Mouse (Mus musculus) ES-Bruce4 (cell line): ENCODE measurements around the gene Ccr2. TPM values are rescaled to one million over a fixed set of nuclear protein-coding genes. Genes with fewer than 3 reads are reported as not detected.

Experiments used
- H3K27ac ChIP-seq: 2 replicates; pipeline ENCODE4 v1.5.1; 2012; ENCODE audit warnings: low read length, inconsistent platforms; ENCODE audit not compliant: insufficient read depth
- H3K27me3 ChIP-seq: 2 replicates; pipeline ENCODE4 v1.6.1; 2012; ENCODE audit warnings: mild to moderate bottlenecking, low read length, inconsistent platforms; ENCODE audit not compliant: control insufficient read depth, poor library complexity, insufficient read depth, severe bottlenecking
- H3K36me3 ChIP-seq: 2 replicates; pipeline ENCODE4 v1.6.1; 2012; ENCODE audit warnings: inconsistent platforms, mild to moderate bottlenecking, low read length, moderate library complexity; ENCODE audit not compliant: control insufficient read depth, poor library complexity, insufficient read depth, severe bottlenecking
- H3K4me1 ChIP-seq: one replicate; pipeline ENCODE4 v1.8.1; 2011; ENCODE audit warnings: low read length; ENCODE audit not compliant: control insufficient read depth, insufficient read depth
- H3K4me3 ChIP-seq: 2 replicates; pipeline ENCODE4 v1.5.1; 2011; ENCODE audit warnings: low read depth, mild to moderate bottlenecking, low read length
- H3K9ac ChIP-seq: 2 replicates; pipeline ENCODE4 v1.6.1; 2012; ENCODE audit warnings: low read depth, mild to moderate bottlenecking, inconsistent platforms; ENCODE audit not compliant: poor library complexity, severe bottlenecking
- H3K9me3 ChIP-seq: replicated peaks from 2 replicates; pipeline ENCODE4 v1.6.1; 2012; ENCODE audit warnings: mild to moderate bottlenecking, low read length, inconsistent platforms; ENCODE audit not compliant: control insufficient read depth, poor library complexity, insufficient read depth, severe bottlenecking
- CTCF ChIP-seq: IDR thresholded peaks from one replicate; pipeline ENCODE4 v1.8.1; 2011; ENCODE audit warnings: low read depth, low read length
- EP300 ChIP-seq: IDR thresholded peaks from 2 replicates; pipeline ENCODE4 v1.6.1; 2011; ENCODE audit warnings: low read depth, low read length; ENCODE audit not compliant: insufficient read depth
- POLR2A ChIP-seq: IDR thresholded peaks from one replicate; pipeline ENCODE4 v1.8.1; 2011; ENCODE audit warnings: low read length; ENCODE audit not compliant: insufficient read depth
- polyA plus RNA-seq: library from polyadenylated mRNA; stranded (reverse); fragments of >200 nt; gene quantifications from 2 replicates; pipeline ENCODE4 v1.2.4, GENCODE M21; 2011; ENCODE audit warnings: low read depth; ENCODE audit not compliant: missing spikeins, insufficient read depth, insufficient read length

Ccr2 gene
- polyA plus RNA-seq, 1 experiment, result not detected

- Histone ChIP-seq H3K27me3 (no peaks in the 10 kb centered on the region), H3K4me1 (no peaks in the 10 kb centered on the region), H3K36me3 (no peaks in the 10 kb centered on the region), H3K9me3 (no peaks in the 10 kb centered on the region), H3K27ac (no peak overlapping the region), H3K9ac (no peak overlapping the region), H3K4me3 (no peak overlapping the region)
- TF ChIP-seq POLR2A (no peak), EP300 (no peak), CTCF (no peak)
Observed at GRCm38 (mm10) chr9:124099127-124099526, 2.6 kb upstream of the Ccr2 start.

GRCm38 (mm10) chr9:124100357-124100756 lies 1.4 kb upstream of the Ccr2 start:
- Histone ChIP-seq H3K4me3 (no peak overlapping the region), H3K4me1 (no peaks in the 10 kb centered on the region), H3K27ac (no peak overlapping the region), H3K9me3 (no peaks in the 10 kb centered on the region), H3K9ac (no peak overlapping the region), H3K27me3 (no peaks in the 10 kb centered on the region), H3K36me3 (no peaks in the 10 kb centered on the region)
- no peak for TF ChIP-seq POLR2A
- no peak for TF ChIP-seq EP300
- TF ChIP-seq CTCF, result no peak

GRCm38 (mm10) chr9:124103199-124103598 lies 1.4 kb downstream of the Ccr2 start:
- no peaks in the 10 kb centered on the region for H3K4me1 ChIP-seq
- no peaks in the 10 kb centered on the region; the same call in 1 of the 2 replicates for H3K27me3 ChIP-seq
- H3K9me3 ChIP-seq, result no peaks in the 10 kb centered on the region
- no peak overlapping the region for H3K27ac ChIP-seq
- no peak overlapping the region for H3K4me3 ChIP-seq
- H3K36me3 ChIP-seq, result no peaks in the 10 kb centered on the region
- no peak for TF ChIP-seq POLR2A
- no peak for TF ChIP-seq CTCF
- no peak for TF ChIP-seq EP300
- no peak overlapping the region for H3K9ac ChIP-seq

- no peaks in the 10 kb centered on the region for H3K9me3 ChIP-seq
- no peaks in the 10 kb centered on the region for H3K36me3 ChIP-seq
- no peaks in the 10 kb centered on the region; the same call in 1 of the 2 replicates for H3K27me3 ChIP-seq
- TF ChIP-seq POLR2A (no peak), CTCF (no peak), EP300 (no peak)
- no peaks in the 10 kb centered on the region for H3K4me1 ChIP-seq
- H3K27ac ChIP-seq, result no peak overlapping the region
- H3K4me3 ChIP-seq, result no peak overlapping the region
- H3K9ac ChIP-seq, result no peak overlapping the region
Observed at GRCm38 (mm10) chr9:124105196-124105595, 3.4 kb downstream of the Ccr2 start.

- Histone ChIP-seq H3K4me3 (no peak overlapping the region), H3K9ac (no peak overlapping the region), H3K27me3 (no peaks in the 10 kb centered on the region; the same call in 1 of the 2 replicates), H3K9me3 (no peaks in the 10 kb centered on the region), H3K4me1 (no peaks in the 10 kb centered on the region), H3K27ac (no peak overlapping the region), H3K36me3 (no peaks in the 10 kb centered on the region)
- no peak for TF ChIP-seq CTCF
- no peak for TF ChIP-seq POLR2A
- no peak for TF ChIP-seq EP300
Observed at GRCm38 (mm10) chr9:124107232-124107631, 5.5 kb downstream of the Ccr2 start.

- H3K27me3 ChIP-seq, result no peaks in the 10 kb centered on the region; the same call in 1 of the 2 replicates
- no peaks in the 10 kb centered on the region for H3K36me3 ChIP-seq
- no peak for TF ChIP-seq POLR2A
- H3K4me3 ChIP-seq, result no peak overlapping the region
- no peak overlapping the region for H3K27ac ChIP-seq
- H3K4me1 ChIP-seq, result no peaks in the 10 kb centered on the region
- H3K9ac ChIP-seq, result no peak overlapping the region
- H3K9me3 ChIP-seq, result no peaks in the 10 kb centered on the region
Observed at GRCm38 (mm10) chr9:124108356-124109127, 6.8 kb downstream of the Ccr2 start.
